Mouse (Mus musculus): ENCODE results near the gene Ttc23.

Ttc23 gene

GRCm38 (mm10) chr7:67741706-67742105 is 94.5 kb downstream of the Ttc23 start:
- DNase-seq (ENCODE audit: low read depth) = no peak

- peak; percentile 6 for DNase-seq (ENCODE audit: low read depth)
Observed at GRCm38 (mm10) chr7:67747731-67748305, 100.6 kb downstream of the Ttc23 start.

GRCm38 (mm10) chr7:67749441-67750239 is 102.4 kb downstream of the Ttc23 start:
- DNase-seq (ENCODE audit: low read depth) = no peak

DNA sequence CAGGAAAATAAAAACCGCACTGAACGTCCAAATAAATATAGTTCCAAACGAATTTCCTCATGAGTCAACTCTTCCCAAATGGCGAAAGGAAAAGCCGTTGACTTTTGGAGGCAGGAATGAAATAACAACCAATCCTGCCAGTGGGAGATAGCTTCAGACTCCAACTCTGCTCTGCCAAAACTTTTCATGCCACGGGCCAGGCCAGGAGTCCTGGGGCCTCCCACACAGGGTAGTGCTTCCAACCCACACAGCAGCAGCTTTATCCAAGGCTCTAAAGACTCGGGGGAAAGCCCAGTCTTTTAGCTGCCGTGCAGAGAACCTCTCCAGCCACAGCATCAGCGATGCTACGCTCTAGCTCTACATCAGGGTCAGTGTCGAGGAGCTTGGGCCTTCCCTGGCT is 107.4 kb downstream of the Ttc23 start:
- no peak for DNase-seq (ENCODE audit: low read depth)

GRCm38 (mm10) chr7:67755366-67755765 is 108.2 kb downstream of the Ttc23 start:
- no peak for DNase-seq (ENCODE audit: low read depth)

- DNase-seq (ENCODE audit: low read depth) = no peak
Observed at GRCm38 (mm10) chr7:67756636-67757035, 109.4 kb downstream of the Ttc23 start.

DNA sequence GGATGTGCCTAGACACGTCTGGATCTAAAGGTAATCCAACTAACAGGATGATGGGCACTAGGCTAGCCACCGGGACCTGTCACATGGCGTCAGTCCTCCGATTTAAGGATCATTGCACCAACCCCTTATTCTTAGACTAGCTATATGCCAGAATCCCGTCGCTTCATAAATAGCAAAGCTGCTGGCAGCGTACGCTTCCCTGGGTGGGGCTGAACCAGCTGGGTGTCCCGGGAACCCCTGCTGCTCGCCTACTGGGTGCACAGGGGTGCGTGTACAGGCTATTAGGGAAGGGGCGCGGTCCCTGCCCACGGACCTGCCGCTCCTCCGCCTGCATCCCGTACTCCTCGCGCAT is 111.3 kb downstream of the Ttc23 start:
- peak; percentile 6 for DNase-seq (ENCODE audit: low read depth)

DNA sequence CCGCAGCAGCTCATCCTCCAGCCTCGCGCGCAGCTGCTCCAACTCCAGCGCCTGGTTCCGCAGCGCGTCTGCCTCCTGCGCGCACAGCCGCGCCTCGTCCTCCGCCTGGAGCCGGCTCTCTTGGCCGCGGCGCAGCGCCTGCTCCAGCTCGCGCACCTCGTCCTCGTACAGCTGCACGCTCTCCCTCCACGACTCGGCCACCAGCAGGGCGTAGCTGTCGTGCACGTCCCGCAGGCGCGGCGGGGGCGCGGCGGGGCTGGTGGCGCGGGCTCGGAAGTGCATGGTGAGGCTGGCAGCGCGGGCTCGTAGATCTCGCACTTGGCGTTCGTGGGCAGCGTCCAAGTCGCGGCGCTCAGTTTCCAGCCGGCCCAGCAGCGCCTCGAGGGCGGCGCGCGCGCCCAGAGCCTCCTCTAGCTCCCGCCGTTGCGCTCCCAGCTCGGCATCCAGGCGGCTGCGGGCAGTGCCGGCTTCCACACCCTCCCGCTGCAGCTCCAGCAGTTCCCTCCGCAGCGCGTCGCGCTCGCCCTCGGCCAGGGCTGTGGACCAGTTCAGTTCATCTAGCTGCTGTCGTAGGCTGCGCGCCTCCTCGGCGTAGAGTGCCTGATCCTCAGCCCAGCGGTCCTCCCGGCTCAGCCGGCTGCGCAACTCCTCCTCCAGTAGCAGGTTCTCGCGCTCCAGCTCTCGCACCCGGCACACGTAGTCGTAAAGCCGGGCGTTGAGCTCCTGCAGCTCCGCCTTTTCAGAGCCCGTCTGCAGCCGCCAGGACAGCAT is 111.8 kb downstream of the Ttc23 start:
- peak; percentile 19 for DNase-seq (ENCODE audit: low read depth)

- peak; percentile 48 for DNase-seq (ENCODE audit: low read depth)
Observed at GRCm38 (mm10) chr7:67759629-67759995, 112.4 kb downstream of the Ttc23 start, which contains the start of gene Synm. Gene Synm, minus strand, starts transcription at chr7:67759742.

DNA sequence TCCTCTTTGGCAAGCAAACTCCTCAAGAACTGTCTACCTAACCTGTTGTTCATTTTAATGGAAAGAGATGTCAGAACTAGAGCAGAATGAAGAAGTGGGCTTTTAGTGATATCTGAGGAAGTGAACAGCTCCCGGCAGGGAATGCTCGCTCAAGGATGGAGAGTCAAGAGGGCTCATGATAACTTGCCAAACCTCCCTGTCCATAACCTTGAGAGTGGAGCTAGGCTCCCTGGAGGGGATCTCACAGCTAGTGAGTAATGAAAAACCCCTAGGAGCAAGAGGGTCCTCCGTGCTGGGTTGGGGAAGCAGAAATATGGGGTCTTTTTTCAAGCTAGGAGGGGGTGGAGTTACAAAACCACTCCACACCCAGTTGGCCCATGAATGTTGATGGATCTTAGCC is 116.4 kb downstream of the Ttc23 start:
- no peak for DNase-seq (ENCODE audit: low read depth)

DNA sequence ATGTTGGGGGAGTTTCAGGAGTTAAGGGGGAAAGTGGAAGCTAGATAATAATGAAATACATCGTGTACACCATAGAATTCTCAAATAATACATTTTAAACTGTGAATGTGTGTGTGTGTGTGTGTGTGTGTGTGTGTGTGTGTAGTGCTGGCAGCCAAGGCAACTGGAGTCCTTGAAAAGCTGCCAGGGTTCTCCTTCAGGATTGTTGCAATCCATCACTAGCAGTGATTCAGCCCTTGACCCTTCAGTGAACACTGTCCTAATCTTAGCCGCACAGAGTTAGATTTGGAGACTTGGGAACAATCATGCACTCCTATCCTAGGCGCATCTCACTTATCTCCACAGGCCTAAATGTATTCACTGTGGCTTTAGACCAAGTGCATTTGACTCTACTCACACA is 120.9 kb downstream of the Ttc23 start:
- no peak for DNase-seq (ENCODE audit: low read depth)

GRCm38 (mm10) chr7:67769487-67769886 is 122.3 kb downstream of the Ttc23 start:
- DNase-seq (ENCODE audit: low read depth) = no peak

DNA sequence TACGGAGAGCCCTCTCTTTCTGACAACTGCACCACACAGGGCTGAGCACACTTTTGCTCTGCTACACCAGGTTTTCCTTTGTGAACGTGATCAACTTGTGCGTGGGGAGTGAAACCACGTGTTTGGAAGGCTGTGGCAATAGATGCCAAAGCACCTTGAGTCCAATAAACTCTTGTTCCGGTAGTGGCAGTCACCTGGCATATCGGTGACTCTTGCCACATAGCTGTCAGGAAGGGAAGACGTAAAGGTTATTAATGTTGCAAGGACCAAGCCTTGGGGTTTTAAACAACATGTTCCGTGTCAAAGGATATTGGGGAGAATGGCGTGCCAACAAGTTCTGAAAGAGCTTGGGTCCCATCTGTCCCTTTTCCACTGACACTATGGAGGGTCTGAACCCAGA is 125.0 kb downstream of the Ttc23 start:
- no peak for DNase-seq (ENCODE audit: low read depth)

- DNase-seq (ENCODE audit: low read depth) = no peak
Observed at GRCm38 (mm10) chr7:67775623-67776022, 128.4 kb downstream of the Ttc23 start.

DNA sequence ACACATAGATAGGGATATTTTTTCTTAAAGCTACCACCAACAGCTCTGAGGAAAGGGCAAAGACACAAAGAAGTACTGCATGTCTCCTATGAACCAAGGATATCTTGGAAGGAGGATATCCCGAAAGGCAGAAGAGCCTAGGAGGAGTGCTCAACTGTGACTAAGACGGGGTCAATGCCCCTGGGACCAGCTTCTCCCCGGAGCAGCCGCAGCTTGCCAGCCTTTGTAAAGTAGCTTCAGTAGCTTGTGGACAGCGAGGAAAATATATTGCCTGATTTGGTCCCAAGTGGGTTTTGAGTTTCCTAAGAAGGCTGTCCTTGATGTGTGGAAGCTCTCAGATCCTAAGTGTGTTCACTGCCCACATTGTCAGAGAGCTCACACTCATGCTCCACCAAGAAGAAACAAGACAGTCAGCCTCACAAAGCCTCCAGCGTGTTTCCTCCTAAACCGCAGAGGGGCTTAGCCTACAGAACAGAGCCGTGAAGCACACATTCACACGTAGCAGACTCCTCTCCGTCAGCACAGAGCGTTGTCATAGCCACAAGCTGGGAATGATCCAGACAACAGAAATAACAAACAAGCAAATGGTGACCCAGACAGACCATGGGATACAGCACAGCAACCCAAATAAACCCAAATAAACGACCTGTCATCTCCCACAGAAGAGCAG is 129.6 kb downstream of the Ttc23 start:
- no peak for DNase-seq (ENCODE audit: low read depth)

DNA sequence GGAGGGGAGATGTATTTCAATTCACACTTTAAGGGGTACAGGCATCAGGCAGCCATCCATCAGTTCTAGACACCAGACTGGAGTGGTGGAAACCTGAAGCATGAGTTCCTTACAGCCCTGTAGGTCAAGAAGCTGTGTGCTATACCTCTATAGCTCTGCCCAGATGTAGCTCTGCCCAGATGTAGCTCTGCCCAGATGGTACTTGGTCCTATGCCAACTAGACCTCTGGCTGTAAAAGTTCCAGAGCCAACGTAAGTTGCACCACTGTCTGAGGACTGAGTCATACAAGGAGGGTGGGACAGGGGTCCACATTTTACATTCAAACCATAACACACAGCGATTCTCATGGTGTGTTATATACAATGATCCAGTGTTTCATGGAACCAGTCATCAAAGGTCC is 140.7 kb downstream of the Ttc23 start:
- no peak for DNase-seq (ENCODE audit: low read depth)

GRCm38 (mm10) chr7:67788713-67789112 is 141.5 kb downstream of the Ttc23 start:
- peak; percentile 76 for DNase-seq (ENCODE audit: low read depth)

GRCm38 (mm10) chr7:67791256-67791655 is 144.0 kb downstream of the Ttc23 start:
- DNase-seq (ENCODE audit: low read depth) = no peak

DNA sequence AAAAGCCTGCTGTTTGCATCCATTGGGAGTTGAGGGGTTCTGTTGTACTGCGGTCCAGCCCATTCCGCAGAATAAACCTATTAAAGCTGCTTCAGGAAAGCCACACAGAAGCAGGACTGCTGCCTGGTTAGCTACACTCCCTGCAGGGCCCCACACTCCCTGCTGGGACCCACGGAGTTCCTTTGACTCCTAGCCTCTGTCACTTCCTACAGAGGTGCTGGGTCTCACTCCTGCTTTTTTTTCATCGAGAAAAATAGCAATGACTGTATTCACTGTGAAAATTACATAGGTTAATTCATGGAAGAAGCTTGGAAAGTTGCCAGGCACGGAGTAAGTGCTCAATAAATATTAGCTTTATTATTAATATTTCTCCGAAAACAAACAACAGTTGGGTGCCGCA is 146.2 kb downstream of the Ttc23 start:
- no peak for DNase-seq (ENCODE audit: low read depth)

- no peak for DNase-seq (ENCODE audit: low read depth)
Observed at GRCm38 (mm10) chr7:67797065-67797464, 149.9 kb downstream of the Ttc23 start.

GRCm38 (mm10) chr7:67798476-67798875 is 151.3 kb downstream of the Ttc23 start:
- no peak for DNase-seq (ENCODE audit: low read depth)

DNA sequence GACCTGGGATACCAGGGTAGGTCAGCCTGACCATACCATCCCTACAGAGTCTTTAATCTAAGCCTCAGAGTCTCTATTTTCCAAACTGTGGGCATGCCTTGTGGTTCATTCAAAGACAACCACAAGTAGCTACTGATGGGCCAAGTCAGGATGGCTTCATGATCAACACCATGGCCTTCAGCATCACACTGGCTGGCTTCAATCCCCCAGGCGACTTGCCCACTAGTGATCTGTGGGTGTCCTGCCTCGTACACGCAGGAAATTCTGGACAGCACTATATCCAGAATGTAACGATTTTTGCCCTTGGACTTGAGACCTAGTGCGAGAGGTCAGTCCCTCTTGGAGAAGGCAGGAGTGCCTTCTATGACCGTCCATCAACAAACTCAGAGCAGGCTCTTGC is 153.3 kb downstream of the Ttc23 start:
- DNase-seq (ENCODE audit: low read depth) = no peak

DNA sequence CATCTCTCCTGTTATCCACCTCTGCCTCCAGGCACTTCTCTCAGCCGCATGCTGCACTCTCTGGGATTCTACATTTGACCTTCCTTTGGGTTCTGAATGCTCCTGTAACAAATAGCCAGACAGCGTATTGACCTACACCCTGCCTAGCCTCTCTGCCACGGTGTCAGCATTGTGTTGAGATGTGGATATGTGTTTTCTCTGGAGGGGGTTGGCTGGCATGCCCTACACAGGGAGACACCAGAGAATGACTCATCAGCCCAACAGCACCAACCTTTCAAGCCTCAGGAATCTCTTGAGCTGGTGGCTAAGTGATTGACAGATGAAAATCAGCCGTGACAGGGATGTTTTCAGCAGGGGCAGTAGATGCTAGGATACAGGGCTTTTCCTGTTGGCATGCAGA is 153.8 kb downstream of the Ttc23 start:
- no peak for DNase-seq (ENCODE audit: low read depth)

Measured in induced T-regulatory cell, adult 2 months (primary cell).